Mouse (Mus musculus): ENCODE results near the gene Tspear. TPM values are rescaled to one million over a fixed set of nuclear protein-coding genes. Genes with fewer than 3 reads are reported as not detected.
"Not testable (repeated sequence)": the region's sequence is repeated elsewhere in the genome, so short reads cannot be mapped to it uniquely, and the experiment has no call there.

The Tspear gene
- polyA plus RNA-seq, 1 experiment from 2014 or later = 0.67 TPM

- Histone ChIP-seq H3K4me2 (replicated peaks; ENCODE audit: low read depth) (no peak overlapping the region), H3K36me3 (ENCODE audit: control insufficient read depth, insufficient read depth, low read length) (no peaks in the 10 kb centered on the region), H3K27me3 (ENCODE audit: control insufficient read depth, insufficient read depth, low read length) (no peaks in the 10 kb centered on the region), H3K4me1 (replicated peaks; ENCODE audit: control insufficient read depth, insufficient read depth) (no peaks in the 10 kb centered on the region), H3K9ac (ENCODE audit: low read length) (no peak overlapping the region), H3K9me3 (ENCODE audit: control insufficient read depth, low read length) (no peaks in the 10 kb centered on the region), H3K27ac (replicated peaks) (no peak overlapping the region), H3K4me3 (ENCODE audit: low read depth, low read length) (no peak overlapping the region)
- 38% methylated on average over 4 of the region's 4 CpGs for WGBS
- TF ChIP-seq CTCF (IDR thresholded peaks at IDR 0.05; ENCODE audit: low read depth) = no peak
- TF ChIP-seq EP300 (optimal IDR thresholded peaks at IDR 0.05) = no peak
- ATAC-seq (ENCODE audit: low FRiP score, low TSS enrichment) (no peak), DNase-seq (ENCODE audit: low spot score) (no peak)
These were observed 14.8 kb upstream of the Tspear start for GRCm38 (mm10) chr10:77671519-77671918.

GRCm38 (mm10) chr10:77673765-77674164 is 12.6 kb upstream of the Tspear start:
- TF ChIP-seq EP300 (optimal IDR thresholded peaks at IDR 0.05) (no peak), CTCF (IDR thresholded peaks at IDR 0.05; ENCODE audit: low read depth) (no peak)
- no peaks in the 10 kb centered on the region for H3K4me1 ChIP-seq (replicated peaks; ENCODE audit: control insufficient read depth, insufficient read depth)
- H3K4me3 ChIP-seq (ENCODE audit: low read depth, low read length) = no peak overlapping the region
- H3K27ac ChIP-seq (replicated peaks) = no peak overlapping the region
- WGBS = 59% methylated on average over 13 of the region's 13 CpGs
- ATAC-seq (ENCODE audit: low FRiP score, low TSS enrichment) = no peak
- DNase-seq (ENCODE audit: low spot score) = no peak
- H3K27me3 ChIP-seq (ENCODE audit: control insufficient read depth, insufficient read depth, low read length) = no peaks in the 10 kb centered on the region; the same call in 1 of the 2 replicates
- no peaks in the 10 kb centered on the region for H3K9me3 ChIP-seq (ENCODE audit: control insufficient read depth, low read length)
- no peak overlapping the region for H3K9ac ChIP-seq (ENCODE audit: low read length)
- no peaks in the 10 kb centered on the region for H3K36me3 ChIP-seq (ENCODE audit: control insufficient read depth, insufficient read depth, low read length)
- no peak overlapping the region for H3K4me2 ChIP-seq (replicated peaks; ENCODE audit: low read depth)

DNA sequence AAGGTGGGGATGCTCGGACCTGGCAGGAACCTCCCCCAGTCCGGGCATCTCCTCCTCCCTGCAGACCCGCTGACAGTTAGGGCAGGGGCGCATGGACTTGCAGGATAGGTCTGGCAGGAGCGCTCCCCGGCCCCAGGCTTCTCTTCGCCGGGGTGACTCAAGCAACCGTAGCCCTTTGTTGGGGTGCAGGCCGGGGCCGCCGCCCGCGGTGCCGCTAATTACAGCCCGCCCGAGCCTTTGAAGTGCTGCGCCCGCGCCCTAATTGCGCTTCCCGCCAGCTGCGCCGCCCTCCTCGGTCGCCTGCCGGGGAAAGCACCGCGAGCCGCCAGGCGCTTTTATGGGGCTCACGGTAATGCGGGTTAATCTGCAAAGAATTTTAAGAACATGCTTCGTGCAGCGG is 8.8 kb upstream of the Tspear start:
- DNase-seq (ENCODE audit: low spot score) = peak; percentile 27
- H3K36me3 ChIP-seq (ENCODE audit: control insufficient read depth, insufficient read depth, low read length) = no peaks in the 10 kb centered on the region

GRCm38 (mm10) chr10:77682994-77683393 is 3.4 kb upstream of the Tspear start:
- no peaks in the 10 kb centered on the region for H3K9me3 ChIP-seq (ENCODE audit: control insufficient read depth, low read length)
- TF ChIP-seq EP300 (optimal IDR thresholded peaks at IDR 0.05) (no peak), CTCF (IDR thresholded peaks at IDR 0.05; ENCODE audit: low read depth) (no peak)
- no peak overlapping the region for H3K27ac ChIP-seq (replicated peaks)
- DNase-seq (ENCODE audit: low spot score) (no peak), ATAC-seq (ENCODE audit: low FRiP score, low TSS enrichment) (no peak)
- no peaks in the 10 kb centered on the region for H3K36me3 ChIP-seq (ENCODE audit: control insufficient read depth, insufficient read depth, low read length)
- no peaks in the 10 kb centered on the region; the same call in 1 of the 2 replicates for H3K27me3 ChIP-seq (ENCODE audit: control insufficient read depth, insufficient read depth, low read length)
- no peak overlapping the region for H3K4me3 ChIP-seq (ENCODE audit: low read depth, low read length)
- H3K4me2 ChIP-seq (replicated peaks; ENCODE audit: low read depth) = no peak overlapping the region
- H3K4me1 ChIP-seq (replicated peaks; ENCODE audit: control insufficient read depth, insufficient read depth) = no peaks in the 10 kb centered on the region
- 70% methylated on average over 7 of the region's 7 CpGs for WGBS
- no peak overlapping the region for H3K9ac ChIP-seq (ENCODE audit: low read length)

More for the DNA sequence above, 8.8 kb upstream of the Tspear start:
- Histone ChIP-seq H3K27me3 (ENCODE audit: control insufficient read depth, insufficient read depth, low read length) (no peaks in the 10 kb centered on the region; the same call in 1 of the 2 replicates), H3K4me3 (ENCODE audit: low read depth, low read length) (peak overlapping the region; percentile 14), H3K9me3 (ENCODE audit: control insufficient read depth, low read length) (no peaks in the 10 kb centered on the region), H3K4me1 (replicated peaks; ENCODE audit: control insufficient read depth, insufficient read depth) (no peaks in the 10 kb centered on the region), H3K9ac (ENCODE audit: low read length) (0 out of 2 replicates have a peak overlapping the region, but pooled peaks have one; percentile 13), H3K4me2 (replicated peaks; ENCODE audit: low read depth) (peak overlapping the region; percentile 46), H3K27ac (replicated peaks) (no peak overlapping the region)
- no peak for ATAC-seq (ENCODE audit: low FRiP score, low TSS enrichment)
- TF ChIP-seq CTCF (IDR thresholded peaks at IDR 0.05; ENCODE audit: low read depth) (no peak), EP300 (optimal IDR thresholded peaks at IDR 0.05) (no peak)
- under 1% methylated on average over 35 of the region's 35 CpGs for WGBS

- ATAC-seq (ENCODE audit: low FRiP score, low TSS enrichment) (no peak), DNase-seq (ENCODE audit: low spot score) (no peak)
- no peaks in the 10 kb centered on the region for H3K9me3 ChIP-seq (ENCODE audit: control insufficient read depth, low read length)
- no peaks in the 10 kb centered on the region for H3K36me3 ChIP-seq (ENCODE audit: control insufficient read depth, insufficient read depth, low read length)
- H3K4me2 ChIP-seq (replicated peaks; ENCODE audit: low read depth) = no peak overlapping the region
- no peaks in the 10 kb centered on the region for H3K27me3 ChIP-seq (ENCODE audit: control insufficient read depth, insufficient read depth, low read length)
- WGBS = 38% methylated on average over 8 of the region's 8 CpGs
- H3K4me3 ChIP-seq (ENCODE audit: low read depth, low read length) = no peak overlapping the region
- H3K27ac ChIP-seq (replicated peaks) = no peak overlapping the region
- H3K4me1 ChIP-seq (replicated peaks; ENCODE audit: control insufficient read depth, insufficient read depth) = no peaks in the 10 kb centered on the region
- TF ChIP-seq CTCF (IDR thresholded peaks at IDR 0.05; ENCODE audit: low read depth) = no peak
- no peak overlapping the region for H3K9ac ChIP-seq (ENCODE audit: low read length)
These were observed 2.2 kb upstream of the Tspear start for GRCm38 (mm10) chr10:77684181-77684580.

GRCm38 (mm10) chr10:77687021-77687420 is 652 bp downstream of the Tspear start:
- ATAC-seq (ENCODE audit: low FRiP score, low TSS enrichment) = no peak
- 30% methylated on average over 10 of the region's 10 CpGs for WGBS
- no peak for DNase-seq (ENCODE audit: low spot score)

GRCm38 (mm10) chr10:77690356-77690807 is 4.0 kb downstream of the Tspear start, which contains the start of gene Gm19402:
Gene Gm19402 (minus strand): TSS chr10:77690757.
- not testable (repeated sequence) for H3K36me3 ChIP-seq (ENCODE audit: control insufficient read depth, insufficient read depth, low read length); H3K4me3 ChIP-seq (ENCODE audit: low read depth, low read length); H3K4me1 ChIP-seq (replicated peaks; ENCODE audit: control insufficient read depth, insufficient read depth); H3K27ac ChIP-seq (replicated peaks); DNase-seq (ENCODE audit: low spot score); H3K27me3 ChIP-seq (ENCODE audit: control insufficient read depth, insufficient read depth, low read length); H3K9ac ChIP-seq (ENCODE audit: low read length); ATAC-seq (ENCODE audit: low FRiP score, low TSS enrichment); H3K4me2 ChIP-seq (replicated peaks; ENCODE audit: low read depth); H3K9me3 ChIP-seq (ENCODE audit: control insufficient read depth, low read length)
- 64% methylated on average over 3 of the region's 3 CpGs for WGBS

More at GRCm38 (mm10) chr10:77687021-77687420, 652 bp downstream of the Tspear start:
- TF ChIP-seq EP300 (optimal IDR thresholded peaks at IDR 0.05) (no peak), CTCF (IDR thresholded peaks at IDR 0.05; ENCODE audit: low read depth) (no peak)
- Histone ChIP-seq H3K4me1 (replicated peaks; ENCODE audit: control insufficient read depth, insufficient read depth) (no peaks in the 10 kb centered on the region), H3K9ac (ENCODE audit: low read length) (no peak overlapping the region), H3K27me3 (ENCODE audit: control insufficient read depth, insufficient read depth, low read length) (no peaks in the 10 kb centered on the region), H3K9me3 (ENCODE audit: control insufficient read depth, low read length) (no peaks in the 10 kb centered on the region), H3K36me3 (ENCODE audit: control insufficient read depth, insufficient read depth, low read length) (no peaks in the 10 kb centered on the region), H3K4me2 (replicated peaks; ENCODE audit: low read depth) (no peak overlapping the region), H3K4me3 (ENCODE audit: low read depth, low read length) (no peak overlapping the region), H3K27ac (replicated peaks) (peak overlapping the region; percentile 45; the same call in 1 of the 2 replicates)

Measured in stomach, postnatal 0 days (tissue).